ENCODE assay signal across 8 mouse cellular contexts in the genomic region with DNA sequence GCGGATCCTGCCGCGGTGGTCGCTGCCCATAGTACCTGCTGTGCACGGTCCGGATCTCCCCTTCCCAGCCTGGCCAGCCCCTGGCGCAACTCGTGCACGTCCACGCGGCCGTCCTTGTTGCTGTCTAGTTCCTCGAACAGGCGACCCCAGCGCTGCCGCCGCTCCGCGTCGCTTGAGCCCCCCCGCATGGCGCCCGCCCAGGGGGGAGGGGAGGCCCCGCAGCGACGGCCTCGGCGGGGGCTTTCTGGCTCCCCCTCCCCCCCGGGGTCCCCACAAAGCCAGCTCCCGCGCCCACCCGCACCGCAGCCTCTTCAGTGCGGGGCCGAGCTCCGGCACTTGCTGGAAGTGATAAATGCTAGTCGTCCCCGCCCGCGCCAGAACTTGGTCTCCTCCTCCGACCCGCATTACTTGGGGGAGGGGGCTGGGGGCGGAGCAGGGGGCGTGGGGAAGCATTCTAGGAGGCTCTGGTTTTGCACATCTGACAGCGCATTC. TPM values are rescaled to one million over a fixed set of nuclear protein-coding genes. Genes with fewer than 3 reads are reported as not detected.
DNase-seq lines count a peak whose midpoint lies in the region; ATAC-seq and TF ChIP-seq lines count a peak whose summit lies in the region.

TSS of gene Slc25a23 (minus strand) at position 378 of the 492 bp plus-strand sequence.

- ATAC-seq in megakaryocyte, adult 5-6 weeks (ENCODE audit: poor library complexity, severe bottlenecking) = no peak
- peak; percentile 65 for ATAC-seq in embryonic facial prominence, embryonic 12.5 days (ENCODE audit: insufficient number of reproducible peaks, insufficient read depth, low FRiP score, low TSS enrichment)
- ATAC-seq in kidney, embryonic 14.5 days (ENCODE audit: low FRiP score, low TSS enrichment) = peak; percentile 59
- ATAC-seq in limb, embryonic 13.5 days (ENCODE audit: low FRiP score, low read depth) = peak; percentile 76
- peak; percentile 84 for ATAC-seq in midbrain, postnatal 0 days (ENCODE audit: low FRiP score)
- ATAC-seq in stomach, embryonic 14.5 days (ENCODE audit: insufficient number of reproducible peaks, insufficient read depth, low FRiP score, low read depth) = peak; percentile 20; the same call in 1 of the 2 replicates

- peaks cover 43% of the 10 kb centered on the region for H3K4me1 ChIP-seq in megakaryocyte, embryonic 14.5 days
- H3K4me1 ChIP-seq in embryonic facial prominence, embryonic 12.5 days = peaks cover 8% of the 10 kb centered on the region; the same call in 1 of the 2 replicates
- no peaks in the 10 kb centered on the region for H3K4me1 ChIP-seq in kidney, embryonic 14.5 days (ENCODE audit: control insufficient read depth, insufficient read depth, low read length)
- peaks cover 23% of the 10 kb centered on the region for H3K4me1 ChIP-seq in limb, embryonic 13.5 days
- peaks cover 4% of the 10 kb centered on the region; the same call in 1 of the 2 replicates for H3K4me1 ChIP-seq in midbrain, postnatal 0 days (ENCODE audit: insufficient read depth, low read length)
- peaks cover 3% of the 10 kb centered on the region; the same call in 1 of the 2 replicates for H3K4me1 ChIP-seq in stomach, embryonic 14.5 days (ENCODE audit: control insufficient read depth, insufficient read depth, low read length)

- peaks cover 73% of the 10 kb centered on the region for H3K27me3 ChIP-seq in megakaryocyte, embryonic 14.5 days (replicated peaks)
- peaks cover 37% of the 10 kb centered on the region for H3K27me3 ChIP-seq in embryonic facial prominence, embryonic 12.5 days
- H3K27me3 ChIP-seq in kidney, embryonic 14.5 days (ENCODE audit: control insufficient read depth, insufficient read depth, low read length) = peaks cover 24% of the 10 kb centered on the region
- H3K27me3 ChIP-seq in limb, embryonic 13.5 days = peaks cover 55% of the 10 kb centered on the region
- peaks cover 13% of the 10 kb centered on the region for H3K27me3 ChIP-seq in midbrain, postnatal 0 days (ENCODE audit: insufficient read depth, low read length)
- peaks cover 15% of the 10 kb centered on the region; the same call in 1 of the 2 replicates for H3K27me3 ChIP-seq in stomach, embryonic 14.5 days (ENCODE audit: control insufficient read depth, insufficient read depth, low read length)

- H3K4me3 ChIP-seq in megakaryocyte, embryonic 14.5 days (replicated peaks) = peak within 1 kb of the TSS; percentile 91
- H3K4me3 ChIP-seq in embryonic facial prominence, embryonic 12.5 days = peak within 1 kb of the TSS; percentile 87
- peak within 1 kb of the TSS; percentile 84 for H3K4me3 ChIP-seq in kidney, embryonic 14.5 days (ENCODE audit: low read length)
- peak within 1 kb of the TSS; percentile 71 for H3K4me3 ChIP-seq in limb, embryonic 13.5 days
- peak within 1 kb of the TSS; percentile 92 for H3K4me3 ChIP-seq in midbrain, postnatal 0 days (ENCODE audit: low read depth, low read length)
- H3K4me3 ChIP-seq in stomach, embryonic 14.5 days (ENCODE audit: low read depth, low read length) = peak within 1 kb of the TSS; percentile 78

- peak; percentile 47 for DNase-seq in heart, adult 8-10 months (ENCODE audit: low spot score)
- DNase-seq in midbrain, postnatal 0 days (ENCODE audit: low spot score) = peak; percentile 92

- TF ChIP-seq CTCF in midbrain, postnatal 0 days (IDR thresholded peaks at IDR 0.05) = no peak

- H3K9ac ChIP-seq in embryonic facial prominence, embryonic 12.5 days = peak within 1 kb of the TSS; percentile 75
- H3K9ac ChIP-seq in kidney, embryonic 14.5 days (ENCODE audit: low read depth, low read length) = peak within 1 kb of the TSS; percentile 77
- peak within 1 kb of the TSS; percentile 73 for H3K9ac ChIP-seq in limb, embryonic 13.5 days
- H3K9ac ChIP-seq in midbrain, postnatal 0 days (replicated peaks; ENCODE audit: low read length, poor library complexity, severe bottlenecking) = peak within 1 kb of the TSS; percentile 84
- peak within 1 kb of the TSS; percentile 68 for H3K9ac ChIP-seq in stomach, embryonic 14.5 days (replicated peaks; ENCODE audit: low read depth, low read length)

- H3K9me3 ChIP-seq in megakaryocyte, embryonic 14.5 days = no peaks in the 10 kb centered on the region
- no peaks in the 10 kb centered on the region for H3K9me3 ChIP-seq in embryonic facial prominence, embryonic 12.5 days
- no peaks in the 10 kb centered on the region for H3K9me3 ChIP-seq in kidney, embryonic 14.5 days (ENCODE audit: control insufficient read depth, low read length)
- no peaks in the 10 kb centered on the region for H3K9me3 ChIP-seq in limb, embryonic 13.5 days
- H3K9me3 ChIP-seq in midbrain, postnatal 0 days (ENCODE audit: low read length) = no peaks in the 10 kb centered on the region
- H3K9me3 ChIP-seq in stomach, embryonic 14.5 days (ENCODE audit: control insufficient read depth, low read depth, low read length) = no peaks in the 10 kb centered on the region

- H3K36me3 ChIP-seq in megakaryocyte, embryonic 14.5 days (replicated peaks; ENCODE audit: low read length) = no peaks in the 10 kb centered on the region
- H3K36me3 ChIP-seq in embryonic facial prominence, embryonic 12.5 days = no peaks in the 10 kb centered on the region; the same call in 1 of the 2 replicates
- H3K36me3 ChIP-seq in kidney, embryonic 14.5 days (ENCODE audit: control insufficient read depth, insufficient read depth, low read length) = no peaks in the 10 kb centered on the region
- H3K36me3 ChIP-seq in limb, embryonic 13.5 days = peaks cover 8% of the 10 kb centered on the region; the same call in 1 of the 2 replicates
- H3K36me3 ChIP-seq in midbrain, postnatal 0 days (ENCODE audit: insufficient read depth, low read length) = peaks cover 15% of the 10 kb centered on the region
- no peaks in the 10 kb centered on the region; the same call in 1 of the 2 replicates for H3K36me3 ChIP-seq in stomach, embryonic 14.5 days (ENCODE audit: control insufficient read depth, insufficient read depth, low read length)

- WGBS in embryonic facial prominence, embryonic 12.5 days = under 1% methylated on average over 27 of the region's 45 CpGs
- WGBS in kidney, embryonic 14.5 days = under 1% methylated on average over 24 of the region's 45 CpGs
- under 1% methylated on average over 38 of the region's 45 CpGs for WGBS in limb, embryonic 13.5 days
- WGBS in midbrain, postnatal 0 days = under 1% methylated on average over 32 of the region's 45 CpGs
- WGBS in stomach, embryonic 14.5 days = under 1% methylated on average over 37 of the region's 45 CpGs

- H3K4me2 ChIP-seq in embryonic facial prominence, embryonic 12.5 days (replicated peaks) = peak within 1 kb of the TSS; percentile 92
- peak within 1 kb of the TSS; percentile 87 for H3K4me2 ChIP-seq in kidney, embryonic 14.5 days (replicated peaks; ENCODE audit: low read depth, low read length)
- H3K4me2 ChIP-seq in limb, embryonic 13.5 days (replicated peaks) = peak within 1 kb of the TSS; percentile 81
- peak within 1 kb of the TSS; percentile 73 for H3K4me2 ChIP-seq in midbrain, postnatal 0 days (ENCODE audit: low read depth, low read length, poor library complexity, severe bottlenecking)
- peak within 1 kb of the TSS; percentile 74 for H3K4me2 ChIP-seq in stomach, embryonic 14.5 days (replicated peaks; ENCODE audit: low read depth, low read length)

- peak within 1 kb of the TSS; percentile 30 for H3K27ac ChIP-seq in embryonic facial prominence, embryonic 12.5 days
- H3K27ac ChIP-seq in kidney, embryonic 14.5 days (ENCODE audit: low read depth, low read length) = peak within 1 kb of the TSS; percentile 71; the same call in 1 of the 2 replicates
- H3K27ac ChIP-seq in limb, embryonic 13.5 days = no peak within 1 kb of the TSS
- peak within 1 kb of the TSS; percentile 79 for H3K27ac ChIP-seq in midbrain, postnatal 0 days (ENCODE audit: low read depth, low read length)
- peak within 1 kb of the TSS; percentile 73 for H3K27ac ChIP-seq in stomach, embryonic 14.5 days (ENCODE audit: low read length)

RNA-seq across cellular contexts. Expression of gene Slc25a23, which starts in this region (rescaled TPM):
- polyA plus RNA-seq in megakaryocyte, embryonic 14.5 days (2012; ENCODE audit: insufficient read depth, low replicate concordance) = 0.49 and 6.1 TPM in 2 replicates
- total RNA-seq in megakaryocyte, adult 5-6 weeks (2015) = 4.1 and 5.8 TPM in 2 replicates
- 0.49 and 0.77 TPM in 2 replicates for total RNA-seq in megakaryocyte, adult 5-6 weeks (2017)
- polyA plus RNA-seq in embryonic facial prominence, embryonic 12.5 days (2016; fragmentation: Nextera tagmentation; extraction: Ambion mirVana) = 10.1 TPM in 2 replicates
- 10 to 100 TPM; 64.7 to 74.7 (median 70.4) TPM for total RNA-seq in heart, adult 8-10 months (2022)
- 12.9 and 13.2 TPM in 2 replicates for polyA plus RNA-seq in kidney, embryonic 14.5 days (2014; fragmentation: Nextera tagmentation; extraction: Ambion mirVana)
- polyA plus RNA-seq in limb, embryonic 13.5 days (2015; fragmentation: Nextera tagmentation; extraction: Ambion mirVana) = 5.5 and 6.5 TPM in 2 replicates
- 109 and 146 TPM in 2 replicates for total RNA-seq in midbrain, postnatal 0 days (2014; rRNA removed)
- 42.9 and 44.5 TPM in 2 replicates for polyA plus RNA-seq in midbrain, postnatal 0 days (2015; fragmentation: Nextera tagmentation; extraction: Ambion mirVana)
- 11.5 and 12.7 TPM in 2 replicates for polyA plus RNA-seq in stomach, embryonic 14.5 days (2014; fragmentation: Nextera tagmentation; extraction: Ambion mirVana)

Comparison
In these comparisons a context has a peak if more than half of its experiments do, and no peak if none do; other contexts are left out.
1. RNA of gene Slc25a23 (total RNA-seq): 109 to 146 TPM in midbrain, postnatal 0 days and 64.7 to 74.7 TPM in heart, adult 8-10 months; 0.49 to 5.8 TPM in megakaryocyte, adult 5-6 weeks; every median in the first group is over 4 times any median in the second.
2. Peak in every context shown above with its lines, with median percentiles within 50 percentile points of each other: H3K4me3 ChIP-seq, H3K4me2 ChIP-seq and H3K9ac ChIP-seq.